Mouse (Mus musculus): ENCODE results near the gene Cntnap4. TPM values are rescaled to one million over a fixed set of nuclear protein-coding genes. Genes with fewer than 3 reads are reported as not detected.

Cntnap4 gene
- polyA plus RNA-seq, 1 experiment from 2014 or later: 1.1 TPM

- Histone ChIP-seq H3K27me3 (ENCODE audit: control insufficient read depth, insufficient read depth, low read length) (no peaks in the 10 kb centered on the region), H3K4me2 (ENCODE audit: low read depth, low read length, severe bottlenecking) (no peak overlapping the region), H3K4me3 (ENCODE audit: low read depth, low read length) (no peak overlapping the region), H3K27ac (ENCODE audit: low read depth, low read length) (no peak overlapping the region), H3K4me1 (replicated peaks; ENCODE audit: control insufficient read depth, insufficient read depth, low read length) (no peaks in the 10 kb centered on the region), H3K9me3 (ENCODE audit: control insufficient read depth, low read length) (no peaks in the 10 kb centered on the region), H3K36me3 (ENCODE audit: control insufficient read depth, insufficient read depth, low read length) (no peaks in the 10 kb centered on the region), H3K9ac (ENCODE audit: low read length) (no peak overlapping the region)
- ATAC-seq (replicated peaks; ENCODE audit: low FRiP score) (no peak), DNase-seq (ENCODE audit: low spot score) (no peak)
- WGBS: 84% methylated on average over 1 of the region's 1 CpGs
Observed at GRCm38 (mm10) chr8:112674671-112675070, 104.8 kb downstream of the Cntnap4 start.

GRCm38 (mm10) chr8:112681757-112682156 is 111.9 kb downstream of the Cntnap4 start:
- no peaks in the 10 kb centered on the region for H3K4me1 ChIP-seq (replicated peaks; ENCODE audit: control insufficient read depth, insufficient read depth, low read length)
- H3K27ac ChIP-seq (ENCODE audit: low read depth, low read length): no peak overlapping the region
- H3K27me3 ChIP-seq (ENCODE audit: control insufficient read depth, insufficient read depth, low read length): no peaks in the 10 kb centered on the region
- ATAC-seq (replicated peaks; ENCODE audit: low FRiP score): no peak
- H3K4me2 ChIP-seq (ENCODE audit: low read depth, low read length, severe bottlenecking): no peak overlapping the region
- DNase-seq (ENCODE audit: low spot score): no peak
- WGBS: 95% methylated on average over 9 of the region's 9 CpGs
- H3K36me3 ChIP-seq (ENCODE audit: control insufficient read depth, insufficient read depth, low read length): no peaks in the 10 kb centered on the region
- H3K4me3 ChIP-seq (ENCODE audit: low read depth, low read length): no peak overlapping the region
- no peaks in the 10 kb centered on the region for H3K9me3 ChIP-seq (ENCODE audit: control insufficient read depth, low read length)
- no peak overlapping the region for H3K9ac ChIP-seq (ENCODE audit: low read length)

- Histone ChIP-seq H3K9me3 (ENCODE audit: control insufficient read depth, low read length) (no peaks in the 10 kb centered on the region), H3K27me3 (ENCODE audit: control insufficient read depth, insufficient read depth, low read length) (no peaks in the 10 kb centered on the region), H3K4me3 (ENCODE audit: low read depth, low read length) (no peak overlapping the region), H3K27ac (ENCODE audit: low read depth, low read length) (no peak overlapping the region), H3K9ac (ENCODE audit: low read length) (no peak overlapping the region), H3K4me2 (ENCODE audit: low read depth, low read length, severe bottlenecking) (no peak overlapping the region), H3K36me3 (ENCODE audit: control insufficient read depth, insufficient read depth, low read length) (no peaks in the 10 kb centered on the region), H3K4me1 (replicated peaks; ENCODE audit: control insufficient read depth, insufficient read depth, low read length) (no peaks in the 10 kb centered on the region)
- no peak for DNase-seq (ENCODE audit: low spot score)
- ATAC-seq (replicated peaks; ENCODE audit: low FRiP score): no peak
Observed at GRCm38 (mm10) chr8:112695708-112696107, 125.9 kb downstream of the Cntnap4 start.

GRCm38 (mm10) chr8:112698141-112698540 is 128.3 kb downstream of the Cntnap4 start:
- WGBS: 81% methylated on average over 3 of the region's 3 CpGs
- no peak overlapping the region for H3K4me3 ChIP-seq (ENCODE audit: low read depth, low read length)
- no peaks in the 10 kb centered on the region for H3K9me3 ChIP-seq (ENCODE audit: control insufficient read depth, low read length)
- H3K27me3 ChIP-seq (ENCODE audit: control insufficient read depth, insufficient read depth, low read length): no peaks in the 10 kb centered on the region
- no peak for ATAC-seq (replicated peaks; ENCODE audit: low FRiP score)
- DNase-seq (ENCODE audit: low spot score): no peak
- no peaks in the 10 kb centered on the region for H3K4me1 ChIP-seq (replicated peaks; ENCODE audit: control insufficient read depth, insufficient read depth, low read length)
- no peak overlapping the region for H3K9ac ChIP-seq (ENCODE audit: low read length)
- no peak overlapping the region for H3K4me2 ChIP-seq (ENCODE audit: low read depth, low read length, severe bottlenecking)
- no peaks in the 10 kb centered on the region for H3K36me3 ChIP-seq (ENCODE audit: control insufficient read depth, insufficient read depth, low read length)
- H3K27ac ChIP-seq (ENCODE audit: low read depth, low read length): no peak overlapping the region

GRCm38 (mm10) chr8:112716982-112717381 is 147.1 kb downstream of the Cntnap4 start:
- 84% methylated on average over 3 of the region's 3 CpGs for WGBS
- no peak overlapping the region for H3K4me2 ChIP-seq (ENCODE audit: low read depth, low read length, severe bottlenecking)
- ATAC-seq (replicated peaks; ENCODE audit: low FRiP score): no peak

GRCm38 (mm10) chr8:112724918-112725317 is 155.1 kb downstream of the Cntnap4 start:
- no peaks in the 10 kb centered on the region for H3K27me3 ChIP-seq (ENCODE audit: control insufficient read depth, insufficient read depth, low read length)
- H3K9ac ChIP-seq (ENCODE audit: low read length): no peak overlapping the region
- no peaks in the 10 kb centered on the region for H3K36me3 ChIP-seq (ENCODE audit: control insufficient read depth, insufficient read depth, low read length)
- no peak overlapping the region for H3K27ac ChIP-seq (ENCODE audit: low read depth, low read length)
- H3K4me2 ChIP-seq (ENCODE audit: low read depth, low read length, severe bottlenecking): no peak overlapping the region
- 88% methylated on average over 9 of the region's 9 CpGs for WGBS
- no peaks in the 10 kb centered on the region for H3K9me3 ChIP-seq (ENCODE audit: control insufficient read depth, low read length)
- no peak overlapping the region for H3K4me3 ChIP-seq (ENCODE audit: low read depth, low read length)
- H3K4me1 ChIP-seq (replicated peaks; ENCODE audit: control insufficient read depth, insufficient read depth, low read length): no peaks in the 10 kb centered on the region
- no peak for DNase-seq (ENCODE audit: low spot score)
- no peak for ATAC-seq (replicated peaks; ENCODE audit: low FRiP score)

More at GRCm38 (mm10) chr8:112716982-112717381, 147.1 kb downstream of the Cntnap4 start:
- Histone ChIP-seq H3K9me3 (ENCODE audit: control insufficient read depth, low read length) (no peaks in the 10 kb centered on the region), H3K4me3 (ENCODE audit: low read depth, low read length) (no peak overlapping the region), H3K36me3 (ENCODE audit: control insufficient read depth, insufficient read depth, low read length) (no peaks in the 10 kb centered on the region), H3K9ac (ENCODE audit: low read length) (no peak overlapping the region), H3K4me1 (replicated peaks; ENCODE audit: control insufficient read depth, insufficient read depth, low read length) (no peaks in the 10 kb centered on the region), H3K27ac (ENCODE audit: low read depth, low read length) (no peak overlapping the region), H3K27me3 (ENCODE audit: control insufficient read depth, insufficient read depth, low read length) (no peaks in the 10 kb centered on the region)
- DNase-seq (ENCODE audit: low spot score): no peak

GRCm38 (mm10) chr8:112730583-112731432 is 161.0 kb downstream of the Cntnap4 start:
- Histone ChIP-seq H3K4me1 (replicated peaks; ENCODE audit: control insufficient read depth, insufficient read depth, low read length) (no peaks in the 10 kb centered on the region), H3K36me3 (ENCODE audit: control insufficient read depth, insufficient read depth, low read length) (no peaks in the 10 kb centered on the region), H3K27me3 (ENCODE audit: control insufficient read depth, insufficient read depth, low read length) (no peaks in the 10 kb centered on the region), H3K27ac (ENCODE audit: low read depth, low read length) (no peak overlapping the region), H3K4me3 (ENCODE audit: low read depth, low read length) (no peak overlapping the region), H3K9me3 (ENCODE audit: control insufficient read depth, low read length) (no peaks in the 10 kb centered on the region), H3K9ac (ENCODE audit: low read length) (no peak overlapping the region), H3K4me2 (ENCODE audit: low read depth, low read length, severe bottlenecking) (no peak overlapping the region)
- no peak for ATAC-seq (replicated peaks; ENCODE audit: low FRiP score)
- no peak for DNase-seq (ENCODE audit: low spot score)
- 90% methylated on average over 15 of the region's 15 CpGs for WGBS

GRCm38 (mm10) chr8:112735575-112735974 is 165.7 kb downstream of the Cntnap4 start:
- H3K4me1 ChIP-seq (replicated peaks; ENCODE audit: control insufficient read depth, insufficient read depth, low read length): no peaks in the 10 kb centered on the region
- H3K4me2 ChIP-seq (ENCODE audit: low read depth, low read length, severe bottlenecking): no peak overlapping the region
- H3K4me3 ChIP-seq (ENCODE audit: low read depth, low read length): no peak overlapping the region
- H3K36me3 ChIP-seq (ENCODE audit: control insufficient read depth, insufficient read depth, low read length): no peaks in the 10 kb centered on the region
- H3K27ac ChIP-seq (ENCODE audit: low read depth, low read length): no peak overlapping the region
- no peaks in the 10 kb centered on the region for H3K9me3 ChIP-seq (ENCODE audit: control insufficient read depth, low read length)
- 90% methylated on average over 3 of the region's 3 CpGs for WGBS
- no peak for ATAC-seq (replicated peaks; ENCODE audit: low FRiP score)
- DNase-seq (ENCODE audit: low spot score): no peak
- H3K27me3 ChIP-seq (ENCODE audit: control insufficient read depth, insufficient read depth, low read length): no peaks in the 10 kb centered on the region
- no peak overlapping the region for H3K9ac ChIP-seq (ENCODE audit: low read length)

- no peak for ATAC-seq (replicated peaks; ENCODE audit: low FRiP score)
- Histone ChIP-seq H3K9ac (ENCODE audit: low read length) (no peak overlapping the region), H3K27ac (ENCODE audit: low read depth, low read length) (no peak overlapping the region), H3K9me3 (ENCODE audit: control insufficient read depth, low read length) (no peaks in the 10 kb centered on the region), H3K4me2 (ENCODE audit: low read depth, low read length, severe bottlenecking) (no peak overlapping the region), H3K4me3 (ENCODE audit: low read depth, low read length) (no peak overlapping the region), H3K4me1 (replicated peaks; ENCODE audit: control insufficient read depth, insufficient read depth, low read length) (no peaks in the 10 kb centered on the region), H3K36me3 (ENCODE audit: control insufficient read depth, insufficient read depth, low read length) (no peaks in the 10 kb centered on the region), H3K27me3 (ENCODE audit: control insufficient read depth, insufficient read depth, low read length) (no peaks in the 10 kb centered on the region)
- no peak for DNase-seq (ENCODE audit: low spot score)
- 93% methylated on average over 4 of the region's 4 CpGs for WGBS
Observed at GRCm38 (mm10) chr8:112743331-112743730, 173.5 kb downstream of the Cntnap4 start.
